Mouse (Mus musculus) G1E (cell line): ENCODE data around the gene Tas1r2.

Source experiments
- CTCF ChIP-seq: IDR thresholded peaks from 2 replicates; pipeline ENCODE4 v1.5.1; 2012; ENCODE audit warnings: low read depth, low read length, inconsistent platforms, mixed read lengths
- GATA1 ChIP-seq: IDR thresholded peaks from 2 replicates; pipeline ENCODE4 v1.6.1; 2012; ENCODE audit warnings: borderline replicate concordance, low read length, inconsistent platforms, mixed read lengths
- GATA2 ChIP-seq: IDR thresholded peaks from 2 replicates; pipeline ENCODE4 v1.6.1; 2012; ENCODE audit warnings: low read depth, low read length, inconsistent platforms, borderline replicate concordance
- POLR2AphosphoS5 ChIP-seq: IDR thresholded peaks from 2 replicates; pipeline ENCODE4 v1.6.1; 2012; ENCODE audit warnings: low read depth, low read length, inconsistent platforms; ENCODE audit not compliant: insufficient replicate concordance
- TAL1 ChIP-seq: conservative IDR thresholded peaks from 2 replicates; pipeline ENCODE4 v1.6.1; 2012; ENCODE audit warnings: low read depth, low read length, inconsistent platforms, mixed read lengths

DNA sequence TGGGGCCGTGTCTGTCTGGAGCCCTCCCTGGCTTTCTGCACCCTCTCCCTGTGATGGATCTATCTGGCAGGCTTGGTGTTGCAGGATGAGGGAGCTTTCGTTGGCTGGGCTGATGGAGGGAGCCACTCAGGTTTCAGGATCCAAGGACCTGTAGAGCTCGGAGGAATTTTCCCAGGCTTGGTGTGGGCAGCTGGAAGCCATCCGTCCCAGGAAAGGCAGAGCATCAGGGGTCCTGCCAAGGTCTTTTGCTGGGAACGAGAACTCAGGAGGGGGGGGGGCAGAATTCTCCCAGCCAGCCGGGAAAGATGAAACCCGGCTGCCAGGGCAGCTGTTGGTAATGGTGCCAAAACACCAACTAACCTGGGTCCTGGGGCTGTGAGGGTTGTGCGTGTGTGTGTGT, 45.3 kb downstream of the Tas1r2 start:
- TF ChIP-seq CTCF, result no peak
- no peak for TF ChIP-seq GATA1
- TF ChIP-seq TAL1, result no peak
- no peak for TF ChIP-seq POLR2AphosphoS5
- no peak for TF ChIP-seq GATA2
